Mouse (Mus musculus) midbrain, postnatal 0 days (tissue): Measurements from ENCODE around the gene Hax1. TPM values are rescaled to one million over a fixed set of nuclear protein-coding genes. Genes with fewer than 3 reads are reported as not detected.

Experiments used
- ATAC-seq: fragments of 200-750 bp; cut with Nextera tagmentation; 2 replicates; pipeline ENCODE4 v1.8.0; 2017; ENCODE audit warnings: moderate number of reproducible peaks, mild to moderate bottlenecking, moderate TSS enrichment, moderate library complexity; ENCODE audit not compliant: low FRiP score
- DNase-seq: peaks from one replicate; pipeline ENCODE4 v3.0.0-alpha.2; 2015; ENCODE audit warnings: low spot score
- H3K27ac ChIP-seq: fragments of 300-500 bp; sonication (generic); 2 replicates; pipeline ENCODE4 v1.5.1; 2014; ENCODE audit warnings: low read depth, mild to moderate bottlenecking, low read length, mixed read lengths
- H3K27me3 ChIP-seq: fragments of 300-500 bp; sonication (generic); 2 replicates; pipeline ENCODE4 v1.6.1; 2014; ENCODE audit warnings: low read length, control low read depth, mixed read lengths; ENCODE audit not compliant: insufficient read depth
- H3K36me3 ChIP-seq: fragments of 300-500 bp; sonication (generic); 2 replicates; pipeline ENCODE4 v1.6.1; 2014; ENCODE audit warnings: low read length, control low read depth, mixed read lengths; ENCODE audit not compliant: insufficient read depth
- H3K4me1 ChIP-seq: fragments of 300-500 bp; sonication (generic); 2 replicates; pipeline ENCODE4 v1.6.1; 2014; ENCODE audit warnings: mild to moderate bottlenecking, control low read depth, antibody characterized with exemption, low read length, mixed read lengths; ENCODE audit not compliant: insufficient read depth
- H3K4me2 ChIP-seq: fragments of 300-500 bp; sonication (generic); 2 replicates; pipeline ENCODE4 v1.6.1; 2014; ENCODE audit warnings: low read depth, mild to moderate bottlenecking, low read length, mixed read lengths; ENCODE audit not compliant: poor library complexity, severe bottlenecking
- H3K4me3 ChIP-seq: fragments of 300-500 bp; sonication (generic); 2 replicates; pipeline ENCODE4 v1.5.1; 2014; ENCODE audit warnings: low read depth, mild to moderate bottlenecking, low read length, moderate library complexity
- H3K9ac ChIP-seq: fragments of 300-500 bp; sonication (generic); replicated peaks from 2 replicates; pipeline ENCODE4 v1.6.1; 2014; ENCODE audit warnings: mild to moderate bottlenecking, low read length, moderate library complexity, mixed read lengths; ENCODE audit not compliant: poor library complexity, severe bottlenecking
- H3K9me3 ChIP-seq: fragments of 300-500 bp; sonication (generic); 2 replicates; pipeline ENCODE4 v1.6.1; 2016; ENCODE audit warnings: low read length, control low read depth
- CTCF ChIP-seq: IDR thresholded peaks from 2 replicates; pipeline ENCODE4 v1.5.1; 2016; ENCODE audit warnings: antibody characterized with exemption, mild to moderate bottlenecking
- WGBS: fragments of 180-500 bp; shearing (Covaris S2); extraction: QIAGEN DNeasy Blood & Tissue Kit; methylation state at CpG from one replicate; pipeline ENCODE4 v1.1.7; 2014; 5-methylcytosine and 5-hydroxymethylcytosine counted together
- polyA plus RNA-seq: library from polyadenylated mRNA; unstranded; fragments of >200 nt; fragmentation: Nextera tagmentation; extraction: Ambion mirVana; gene quantifications from 2 replicates; pipeline ENCODE4 v1.2.1, GENCODE M21; 2015
- total RNA-seq: library from RNA; depleted of rRNA; stranded (reverse); fragments of >200 nt; gene quantifications from 2 replicates; pipeline ENCODE4 v1.2.3, GENCODE M21; 2014

Hax1 gene
- total and polyA plus RNA-seq, 2 experiments from 2014 or later = 45.7 to 71.8 TPM

DNA sequence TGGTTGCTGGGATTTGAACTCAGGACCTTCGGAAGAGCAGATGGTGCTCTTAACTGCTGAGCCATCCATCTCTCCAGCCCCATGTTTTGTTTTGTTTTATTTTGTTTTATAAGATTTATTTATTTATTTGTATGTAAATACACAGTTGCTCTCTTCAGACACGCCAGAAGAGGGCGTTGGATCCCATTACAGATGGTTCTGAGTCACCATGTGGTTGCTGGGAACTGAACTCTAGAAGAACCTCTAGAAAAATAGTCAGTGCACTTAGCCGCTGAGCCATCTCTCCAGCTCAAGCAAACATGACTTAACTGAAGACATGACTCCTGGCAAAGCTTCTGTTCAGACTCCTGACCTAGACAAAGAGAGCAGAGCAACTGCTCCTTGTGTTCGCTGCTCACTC is 16.2 kb downstream of the Hax1 start:
- Histone ChIP-seq H3K27me3 (no peaks in the 10 kb centered on the region), H3K36me3 (no peaks in the 10 kb centered on the region), H3K27ac (no peak overlapping the region), H3K4me3 (no peak overlapping the region), H3K9ac (no peak overlapping the region), H3K4me2 (no peak overlapping the region), H3K9me3 (no peaks in the 10 kb centered on the region), H3K4me1 (no peaks in the 10 kb centered on the region)
- TF ChIP-seq CTCF = no peak
- ATAC-seq (no peak), DNase-seq (no peak)
- WGBS = 71% methylated on average over 5 of the region's 5 CpGs

DNA sequence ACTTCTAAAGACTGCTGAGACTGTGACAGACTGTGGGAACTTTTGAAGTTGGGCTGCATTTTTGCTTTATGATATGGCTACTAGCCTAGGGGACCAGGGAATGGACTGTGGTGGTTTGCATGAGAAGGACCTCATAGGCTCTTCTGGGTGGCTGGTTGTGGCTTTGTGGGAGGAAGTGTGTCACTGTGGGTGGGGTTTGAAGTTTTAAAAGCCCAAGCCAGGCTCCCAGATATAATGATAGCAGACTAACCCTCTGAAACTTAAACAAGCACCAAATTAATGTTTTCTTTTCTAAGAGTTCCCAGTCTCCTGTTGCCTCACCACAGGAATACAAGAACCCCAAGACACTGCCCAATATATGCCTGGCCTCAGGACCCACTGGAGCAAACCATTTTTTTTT is 21.7 kb downstream of the Hax1 start:
- Histone ChIP-seq H3K36me3 (no peaks in the 10 kb centered on the region), H3K4me1 (no peaks in the 10 kb centered on the region), H3K9me3 (no peaks in the 10 kb centered on the region), H3K27me3 (no peaks in the 10 kb centered on the region), H3K9ac (no peak overlapping the region), H3K27ac (no peak overlapping the region), H3K4me3 (no peak overlapping the region), H3K4me2 (no peak overlapping the region)
- no peak for TF ChIP-seq CTCF
- no peak for DNase-seq
- ATAC-seq = no peak

DNA sequence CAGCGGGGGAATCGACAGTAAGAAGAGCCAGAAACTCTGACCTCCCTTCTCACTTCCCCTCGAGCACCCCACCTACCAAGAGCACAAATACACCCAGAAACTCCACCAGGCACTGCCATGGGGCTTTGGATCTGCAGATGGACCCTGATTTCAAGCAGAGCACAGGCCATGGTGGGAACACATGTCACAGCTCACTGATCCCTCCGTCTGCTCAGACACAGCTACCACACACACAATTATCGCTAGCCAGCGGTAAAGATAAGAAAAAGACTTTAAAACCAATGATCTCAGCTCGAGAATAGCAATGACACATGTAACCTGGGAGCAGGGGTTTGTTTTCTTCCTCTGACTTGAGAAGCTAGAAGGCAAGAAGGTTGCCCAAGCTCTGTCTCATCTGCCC is 30.1 kb downstream of the Hax1 start:
- Histone ChIP-seq H3K4me1 (peaks cover 9% of the 10 kb centered on the region; the same call in 1 of the 2 replicates), H3K27me3 (no peaks in the 10 kb centered on the region), H3K36me3 (no peaks in the 10 kb centered on the region), H3K4me3 (no peak overlapping the region), H3K9ac (no peak overlapping the region), H3K27ac (no peak overlapping the region), H3K9me3 (no peaks in the 10 kb centered on the region), H3K4me2 (no peak overlapping the region)
- ATAC-seq (no peak), DNase-seq (no peak)
- no peak for TF ChIP-seq CTCF
- 76% methylated on average over 7 of the region's 7 CpGs for WGBS

DNA sequence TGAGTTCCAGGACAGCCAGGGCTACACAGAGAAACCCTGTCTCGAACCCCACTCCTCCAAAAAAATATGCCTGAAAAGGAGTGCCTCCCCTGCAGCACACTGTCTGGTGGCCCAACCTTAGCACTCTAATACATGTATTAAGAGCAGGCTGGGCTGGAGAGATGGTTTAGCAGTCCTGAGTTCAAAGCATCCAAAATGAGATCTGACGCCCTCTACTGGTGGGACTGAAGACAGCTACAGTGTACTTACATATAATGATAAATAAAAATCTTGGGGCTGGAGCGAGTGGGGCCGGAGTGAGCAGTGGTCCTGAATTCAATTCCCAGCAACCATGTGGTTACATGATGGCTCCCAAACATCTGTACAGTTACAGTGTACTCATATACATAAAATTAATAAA is 31.6 kb downstream of the Hax1 start:
- DNase-seq (no peak), ATAC-seq (no peak)
- Histone ChIP-seq H3K27me3 (no peaks in the 10 kb centered on the region), H3K9ac (no peak overlapping the region), H3K27ac (no peak overlapping the region), H3K4me1 (peaks cover 12% of the 10 kb centered on the region; the same call in 1 of the 2 replicates), H3K4me2 (no peak overlapping the region), H3K36me3 (no peaks in the 10 kb centered on the region), H3K9me3 (no peaks in the 10 kb centered on the region), H3K4me3 (no peak overlapping the region)
- TF ChIP-seq CTCF = peak; percentile 44
- WGBS = 73% methylated on average over 4 of the region's 4 CpGs

DNA sequence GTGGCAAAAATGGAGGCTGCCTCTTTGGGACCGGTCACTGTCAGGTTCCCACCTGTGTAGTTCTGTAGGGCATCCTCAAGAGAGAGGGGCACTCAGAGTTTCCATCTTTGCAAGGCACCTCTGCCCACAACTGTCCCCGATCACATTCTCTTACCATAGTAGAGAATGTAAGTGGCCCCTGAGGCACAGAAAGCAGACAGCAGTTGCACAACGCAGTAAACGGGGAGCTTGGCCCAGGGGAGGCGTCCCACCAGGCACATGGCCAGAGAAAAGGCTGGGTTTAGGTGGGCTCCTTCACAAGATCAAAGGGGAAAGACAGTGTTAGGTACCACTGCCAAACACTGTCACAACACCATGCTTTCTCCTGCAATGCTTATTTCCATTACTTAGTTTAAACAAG is 32.6 kb downstream of the Hax1 start:
- H3K4me2 ChIP-seq = no peak overlapping the region
- no peak overlapping the region for H3K9ac ChIP-seq
- no peak for ATAC-seq

GRCm38 (mm10) chr3:89965557-89965956 is 33.0 kb downstream of the Hax1 start:
- DNase-seq (no peak), ATAC-seq (no peak)

More for the DNA sequence above, 32.6 kb downstream of the Hax1 start:
- no peak for TF ChIP-seq CTCF
- DNase-seq = no peak
- no peaks in the 10 kb centered on the region for H3K9me3 ChIP-seq
- no peak overlapping the region for H3K4me3 ChIP-seq
- H3K27me3 ChIP-seq = no peaks in the 10 kb centered on the region
- H3K4me1 ChIP-seq = peaks cover 22% of the 10 kb centered on the region; the same call in 1 of the 2 replicates
- no peak overlapping the region for H3K27ac ChIP-seq
- 86% methylated on average over 5 of the region's 5 CpGs for WGBS
- no peaks in the 10 kb centered on the region for H3K36me3 ChIP-seq

More at GRCm38 (mm10) chr3:89965557-89965956, 33.0 kb downstream of the Hax1 start:
- Histone ChIP-seq H3K4me1 (peaks cover 22% of the 10 kb centered on the region; the same call in 1 of the 2 replicates), H3K4me2 (no peak overlapping the region), H3K36me3 (no peaks in the 10 kb centered on the region), H3K4me3 (no peak overlapping the region), H3K27ac (no peak overlapping the region), H3K27me3 (no peaks in the 10 kb centered on the region), H3K9me3 (no peaks in the 10 kb centered on the region), H3K9ac (no peak overlapping the region)
- no peak for TF ChIP-seq CTCF
- WGBS = 97% methylated on average over 8 of the region's 8 CpGs
